Mouse (Mus musculus) embryonic facial prominence, embryonic 11.5 days (tissue): ENCODE results near the gene Rpl7l1. TPM values are rescaled to one million over a fixed set of nuclear protein-coding genes. Genes with fewer than 3 reads are reported as not detected.

Experiments used
- ATAC-seq: fragments of 200-750 bp; cut with Nextera tagmentation; replicated peaks from 2 replicates; pipeline ENCODE4 v1.8.0; 2017; ENCODE audit warnings: low read depth; ENCODE audit not compliant: insufficient number of reproducible peaks, low FRiP score, low TSS enrichment
- DNase-seq: peaks from one replicate; pipeline ENCODE4 v3.0.0-alpha.2; 2015; ENCODE audit warnings: low spot score
- H3K27ac ChIP-seq: fragments of 300-500 bp; sonication (generic); replicated peaks from 2 replicates; pipeline ENCODE4 v1.5.1; 2014; ENCODE audit warnings: mild to moderate bottlenecking, low read depth, low read length, control low read depth
- H3K27me3 ChIP-seq: fragments of 300-500 bp; sonication (generic); 2 replicates; pipeline ENCODE4 v1.6.1; 2014; ENCODE audit warnings: mild to moderate bottlenecking, low read length, moderate library complexity, mixed read lengths; ENCODE audit not compliant: control insufficient read depth, insufficient read depth
- H3K36me3 ChIP-seq: fragments of 300-500 bp; sonication (generic); replicated peaks from 2 replicates; pipeline ENCODE4 v1.6.1; 2014; ENCODE audit warnings: low read depth, mild to moderate bottlenecking, low read length, moderate library complexity, mixed read lengths; ENCODE audit not compliant: control insufficient read depth, insufficient read depth
- H3K4me1 ChIP-seq: fragments of 300-500 bp; sonication (generic); 2 replicates; pipeline ENCODE4 v1.6.1; 2014; ENCODE audit warnings: low read length, mixed read lengths; ENCODE audit not compliant: control insufficient read depth, insufficient read depth
- H3K4me2 ChIP-seq: fragments of 300-500 bp; sonication (generic); 2 replicates; pipeline ENCODE4 v1.6.1; 2014; ENCODE audit warnings: low read depth, mild to moderate bottlenecking, control low read depth, low read length, moderate library complexity
- H3K4me3 ChIP-seq: fragments of 300-500 bp; sonication (generic); 2 replicates; pipeline ENCODE4 v1.5.1; 2014; ENCODE audit warnings: low read depth, low read length, control low read depth
- H3K9ac ChIP-seq: fragments of 300-500 bp; sonication (generic); replicated peaks from 2 replicates; pipeline ENCODE4 v1.6.1; 2014; ENCODE audit warnings: mild to moderate bottlenecking, control low read depth, low read length
- H3K9me3 ChIP-seq: fragments of 300-500 bp; sonication (generic); replicated peaks from 2 replicates; pipeline ENCODE4 v1.6.1; 2016; ENCODE audit warnings: mild to moderate bottlenecking, low read length, inconsistent platforms, mixed read lengths; ENCODE audit not compliant: control insufficient read depth
- WGBS: fragments of 180-500 bp; shearing (Covaris S2); extraction: QIAGEN DNeasy Blood & Tissue Kit; methylation state at CpG from one replicate; pipeline ENCODE4 v1.1.7; 2014; 5-methylcytosine and 5-hydroxymethylcytosine counted together
- polyA plus RNA-seq: library from polyadenylated mRNA; unstranded; fragments of >200 nt; fragmentation: Nextera tagmentation; extraction: Ambion mirVana; gene quantifications from 2 replicates; pipeline ENCODE4 v1.2.1, GENCODE M21; 2014

Rpl7l1 gene
- polyA plus RNA-seq, 1 experiment from 2014 or later, result 207 TPM

- no peaks in the 10 kb centered on the region for H3K9me3 ChIP-seq
- ATAC-seq, result no peak
- H3K27ac ChIP-seq, result no peak within 1 kb of the TSS
- no peaks in the 10 kb centered on the region for H3K36me3 ChIP-seq
- no peak within 1 kb of the TSS for H3K9ac ChIP-seq
- WGBS, result 12% methylated on average over 24 of the region's 24 CpGs
- H3K4me3 ChIP-seq, result no peak within 1 kb of the TSS
- peak within 1 kb of the TSS; percentile 8; the same call in 1 of the 2 replicates for H3K4me2 ChIP-seq
- peaks cover 6% of the 10 kb centered on the region for H3K27me3 ChIP-seq
- H3K4me1 ChIP-seq, result no peaks in the 10 kb centered on the region
- DNase-seq, result no peak
Observed at GRCm38 (mm10) chr17:46728904-46729318, 53.6 kb downstream of the Rpl7l1 start, which contains the start of gene Gnmt. TSS of gene Gnmt (minus strand) at chr17:46729168.

- H3K9me3 ChIP-seq, result no peaks in the 10 kb centered on the region
- ATAC-seq (no peak), DNase-seq (no peak)
- peaks cover 6% of the 10 kb centered on the region for H3K27me3 ChIP-seq
- 0 out of 2 replicates have a peak overlapping the region, but pooled peaks have one; percentile 8 for H3K4me2 ChIP-seq
- H3K9ac ChIP-seq, result no peak overlapping the region
- WGBS, result 39% methylated on average over 11 of the region's 11 CpGs
- no peaks in the 10 kb centered on the region for H3K36me3 ChIP-seq
- no peak overlapping the region for H3K4me3 ChIP-seq
- no peak overlapping the region for H3K27ac ChIP-seq
- no peaks in the 10 kb centered on the region for H3K4me1 ChIP-seq
Observed at GRCm38 (mm10) chr17:46728496-46728895, 54.0 kb downstream of the Rpl7l1 start.

GRCm38 (mm10) chr17:46728021-46728420, 54.5 kb downstream of the Rpl7l1 start:
- no peaks in the 10 kb centered on the region for H3K9me3 ChIP-seq
- no peak overlapping the region for H3K4me2 ChIP-seq
- peak; percentile 35 for DNase-seq
- peaks cover 6% of the 10 kb centered on the region for H3K27me3 ChIP-seq
- no peak overlapping the region for H3K9ac ChIP-seq
- no peak overlapping the region for H3K27ac ChIP-seq
- H3K36me3 ChIP-seq, result no peaks in the 10 kb centered on the region
- no peaks in the 10 kb centered on the region for H3K4me1 ChIP-seq
- WGBS, result 33% methylated on average over 6 of the region's 6 CpGs
- ATAC-seq, result no peak
- H3K4me3 ChIP-seq, result no peak overlapping the region

GRCm38 (mm10) chr17:46727271-46727670, 55.2 kb downstream of the Rpl7l1 start:
- H3K27me3 ChIP-seq, result peaks cover 6% of the 10 kb centered on the region
- no peak for ATAC-seq
- H3K4me2 ChIP-seq, result no peak overlapping the region
- H3K4me1 ChIP-seq, result no peaks in the 10 kb centered on the region
- H3K4me3 ChIP-seq, result no peak overlapping the region
- H3K36me3 ChIP-seq, result no peaks in the 10 kb centered on the region
- 85% methylated on average over 11 of the region's 11 CpGs for WGBS
- no peaks in the 10 kb centered on the region for H3K9me3 ChIP-seq
- H3K9ac ChIP-seq, result no peak overlapping the region
- H3K27ac ChIP-seq, result no peak overlapping the region
- DNase-seq, result no peak

GRCm38 (mm10) chr17:46725731-46726645, 56.5 kb downstream of the Rpl7l1 start:
- DNase-seq, result no peak
- H3K4me2 ChIP-seq, result no peak overlapping the region
- H3K9ac ChIP-seq, result no peak overlapping the region
- no peaks in the 10 kb centered on the region for H3K4me1 ChIP-seq
- no peak overlapping the region for H3K4me3 ChIP-seq
- no peak overlapping the region for H3K27ac ChIP-seq
- H3K9me3 ChIP-seq, result no peaks in the 10 kb centered on the region
- peaks cover 6% of the 10 kb centered on the region for H3K27me3 ChIP-seq
- WGBS, result 92% methylated on average over 26 of the region's 26 CpGs
- ATAC-seq, result no peak
- H3K36me3 ChIP-seq, result no peaks in the 10 kb centered on the region

GRCm38 (mm10) chr17:46725273-46725672, 57.2 kb downstream of the Rpl7l1 start:
- Histone ChIP-seq H3K36me3 (no peaks in the 10 kb centered on the region), H3K27me3 (peaks cover 6% of the 10 kb centered on the region), H3K9me3 (no peaks in the 10 kb centered on the region), H3K4me3 (no peak overlapping the region), H3K27ac (no peak overlapping the region), H3K4me2 (no peak overlapping the region), H3K4me1 (no peaks in the 10 kb centered on the region), H3K9ac (no peak overlapping the region; the same call in 1 of the 2 replicates)
- peak; percentile 64 for DNase-seq
- 53% methylated on average over 9 of the region's 9 CpGs for WGBS
- ATAC-seq, result no peak

GRCm38 (mm10) chr17:46724477-46725084, 57.9 kb downstream of the Rpl7l1 start:
- H3K9me3 ChIP-seq, result no peaks in the 10 kb centered on the region
- H3K4me3 ChIP-seq, result no peak overlapping the region
- no peaks in the 10 kb centered on the region for H3K36me3 ChIP-seq
- ATAC-seq, result no peak
- H3K4me1 ChIP-seq, result no peaks in the 10 kb centered on the region
- WGBS, result 84% methylated on average over 16 of the region's 20 CpGs
- H3K4me2 ChIP-seq, result no peak overlapping the region
- H3K9ac ChIP-seq, result no peak overlapping the region
- H3K27me3 ChIP-seq, result peaks cover 6% of the 10 kb centered on the region
- no peak overlapping the region for H3K27ac ChIP-seq
- DNase-seq, result no peak
